Mouse (Mus musculus) induced T-regulatory cell, adult 2 months (primary cell): ENCODE measurements around the gene Sprr2f.

Source experiments
- DNase-seq: peaks from one replicate; pipeline ENCODE4 v3.0.0-alpha.2; 2012; ENCODE audit warnings: low read depth

The Sprr2f gene

DNA sequence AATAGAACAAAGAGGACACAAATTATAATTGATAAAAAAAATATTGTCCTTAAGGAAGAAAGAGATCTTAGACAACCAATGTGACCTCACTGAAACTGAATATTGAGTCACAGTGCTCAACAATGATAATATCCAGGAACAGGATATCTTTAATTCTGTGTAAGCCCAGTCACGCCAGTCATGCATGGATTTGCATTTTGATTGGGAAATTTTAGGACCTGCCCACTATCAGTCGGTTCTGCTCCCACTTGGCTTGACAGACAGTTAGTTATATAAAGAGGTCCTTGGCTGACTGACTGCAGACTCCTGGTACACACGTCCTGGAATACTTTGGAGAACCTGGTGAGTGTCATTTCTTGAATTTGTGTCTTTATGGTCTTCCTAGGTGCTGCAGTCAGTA lies at the start of gene Sprr2f:
TSS of gene Sprr2f (plus strand) at position 301 of the 400 bp plus-strand sequence.
- no peak for DNase-seq

GRCm38 (mm10) chr3:92316320-92316719 lies 48.7 kb upstream of the Sprr2f start, which contains the start of gene Sprr2b:
Gene Sprr2b (plus strand): TSS chr3:92316620.
- DNase-seq, result no peak

GRCm38 (mm10) chr3:92317384-92317783 lies 47.6 kb upstream of the Sprr2f start:
- no peak for DNase-seq

- no peak for DNase-seq
Observed at GRCm38 (mm10) chr3:92336278-92336677, 28.7 kb upstream of the Sprr2f start.

DNA sequence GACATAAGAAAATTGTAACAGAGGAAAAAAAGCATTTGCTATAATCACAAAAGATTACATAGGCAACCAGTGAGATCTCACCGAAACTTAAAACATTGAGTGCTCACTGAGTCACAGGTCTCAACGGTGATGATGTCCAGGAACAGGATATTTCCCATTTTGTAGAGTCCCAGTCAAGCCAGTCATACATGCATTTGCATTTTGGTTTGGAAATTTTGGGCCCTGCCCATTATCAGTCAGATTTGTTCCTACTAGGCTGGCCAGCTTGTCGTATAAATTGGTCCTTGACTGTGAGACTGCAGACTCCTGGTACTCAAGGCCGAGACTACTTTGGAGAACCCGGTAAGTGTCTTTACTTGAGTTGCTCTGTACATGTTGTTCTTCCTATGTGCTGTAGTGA lies 26.1 kb upstream of the Sprr2f start, which contains the start of gene Sprr2d:
TSS of gene Sprr2d (plus strand) at position 301 of the 400 bp plus-strand sequence.
- DNase-seq, result no peak

DNA sequence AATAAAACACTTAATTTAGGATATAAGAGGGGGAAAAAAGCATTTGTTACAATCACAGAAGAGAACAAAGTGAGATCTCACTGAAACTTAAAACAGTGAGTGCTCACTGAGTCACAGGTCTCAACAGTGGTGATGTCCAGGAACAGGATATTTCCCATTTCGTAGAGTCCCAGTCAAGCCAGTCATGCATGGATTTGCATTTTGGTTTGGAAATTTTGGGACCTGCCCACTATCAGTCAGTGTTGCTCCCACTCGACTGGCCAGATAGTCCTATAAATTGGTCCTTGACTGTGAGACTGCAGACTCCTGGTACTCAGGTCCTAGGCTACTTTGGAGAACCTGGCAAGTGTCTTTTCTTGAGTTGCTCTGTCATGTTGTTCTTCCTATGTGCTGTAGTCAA lies 13.1 kb upstream of the Sprr2f start, which contains the start of gene Sprr2e:
TSS of gene Sprr2e (plus strand) at position 301 of the 400 bp plus-strand sequence.
- DNase-seq, result no peak

GRCm38 (mm10) chr3:92361619-92362018 lies 3.4 kb upstream of the Sprr2f start:
- no peak for DNase-seq

GRCm38 (mm10) chr3:92373613-92374012 lies 8.6 kb downstream of the Sprr2f start:
- no peak for DNase-seq

DNA sequence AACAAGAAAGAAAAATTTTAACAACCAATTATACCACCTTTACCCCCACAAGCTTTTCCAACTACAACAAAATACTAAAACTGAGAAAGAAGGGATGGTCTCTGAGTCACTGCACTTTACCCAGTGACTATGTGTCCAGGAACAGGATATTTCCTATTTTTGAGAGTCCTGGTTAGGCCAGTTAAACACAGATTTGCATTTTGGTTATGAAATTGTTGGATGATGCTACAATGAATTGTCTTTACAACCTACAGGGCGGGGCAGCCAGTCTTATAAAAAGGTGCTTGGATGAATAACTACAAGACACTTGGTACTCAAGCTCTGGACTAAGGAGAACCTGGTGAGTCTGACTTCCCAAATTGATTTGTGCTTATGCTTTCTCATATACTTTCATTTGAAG lies 20.4 kb downstream of the Sprr2f start, which contains the start of gene Sprr2h:
TSS of gene Sprr2h (plus strand) at position 301 of the 400 bp plus-strand sequence.
- no peak for DNase-seq

GRCm38 (mm10) chr3:92394301-92394700 lies 29.3 kb downstream of the Sprr2f start:
- DNase-seq, result no peak

DNA sequence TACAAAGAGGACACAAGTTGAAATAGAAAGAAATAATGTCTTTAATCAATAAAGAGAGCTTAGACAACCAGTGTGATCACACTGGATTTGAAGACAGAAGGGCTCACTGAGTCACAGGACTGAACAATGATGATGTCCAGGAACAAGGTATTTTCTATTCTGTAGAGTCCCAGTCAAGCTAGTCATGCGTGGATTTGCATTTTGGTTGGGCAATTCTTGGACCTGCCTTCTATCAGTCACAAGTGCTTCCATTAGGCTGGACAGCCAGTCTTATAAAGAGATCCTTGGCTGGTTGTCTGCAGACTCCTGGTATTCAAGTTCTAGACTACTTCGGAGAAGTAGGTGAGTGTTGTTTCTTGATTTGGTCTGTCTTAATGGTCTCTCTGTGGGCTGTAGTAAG lies 42.7 kb downstream of the Sprr2f start, which contains the start of gene Sprr2i:
TSS of gene Sprr2i (plus strand) at position 301 of the 400 bp plus-strand sequence.
- no peak for DNase-seq
